Mouse (Mus musculus) small intestine, adult 2 months (tissue): ENCODE results near the gene Serp2.

Experiments used
- CTCF ChIP-seq: fragments of 200-500 bp; IDR thresholded peaks from 2 replicates; pipeline ENCODE4 v1.5.1; 2012; ENCODE audit warnings: low read depth, mild to moderate bottlenecking, control low read depth, inconsistent platforms, low read length, moderate library complexity, mixed read lengths; ENCODE audit not compliant: insufficient replicate concordance, insufficient read length; ENCODE audit errors: extremely low read depth
- POLR2A ChIP-seq: fragments of 200-500 bp; IDR thresholded peaks from 2 replicates; pipeline ENCODE4 v1.6.1; 2012; ENCODE audit warnings: low read depth, mild to moderate bottlenecking, control low read depth, inconsistent platforms, low read length, moderate library complexity

GRCm38 (mm10) chr14:76487609-76488008 is 69.1 kb downstream of the Serp2 start:
- TF ChIP-seq CTCF = no peak
- TF ChIP-seq POLR2A = peak; percentile 58
